Mouse (Mus musculus) hindbrain, embryonic 11.5 days (tissue): ENCODE measurements around the gene Ubp1. TPM values are rescaled to one million over a fixed set of nuclear protein-coding genes. Genes with fewer than 3 reads are reported as not detected.

ENCODE experiments used
- ATAC-seq: fragments of 200-750 bp; cut with Nextera tagmentation; 2 replicates; pipeline ENCODE4 v1.8.0; 2017; ENCODE audit warnings: mild to moderate bottlenecking, moderate TSS enrichment, moderate library complexity; ENCODE audit not compliant: low FRiP score
- DNase-seq: peaks from one replicate; pipeline ENCODE4 v3.0.0-alpha.2; 2015; ENCODE audit warnings: low spot score
- H3K27ac ChIP-seq: fragments of 300-500 bp; sonication (generic); 2 replicates; pipeline ENCODE4 v1.5.1; 2014; ENCODE audit warnings: mild to moderate bottlenecking, low read depth, low read length
- H3K27me3 ChIP-seq: fragments of 300-500 bp; sonication (generic); 2 replicates; pipeline ENCODE4 v1.6.1; 2014; ENCODE audit warnings: mild to moderate bottlenecking, low read length, moderate library complexity, mixed read lengths; ENCODE audit not compliant: control insufficient read depth, insufficient read depth
- H3K36me3 ChIP-seq: fragments of 300-500 bp; sonication (generic); 2 replicates; pipeline ENCODE4 v1.6.1; 2014; ENCODE audit warnings: mild to moderate bottlenecking, low read length, moderate library complexity, mixed read lengths; ENCODE audit not compliant: control insufficient read depth, insufficient read depth
- H3K4me1 ChIP-seq: fragments of 300-500 bp; sonication (generic); replicated peaks from 2 replicates; pipeline ENCODE4 v1.6.1; 2014; ENCODE audit warnings: low read length, mixed read lengths; ENCODE audit not compliant: control insufficient read depth, insufficient read depth
- H3K4me2 ChIP-seq: fragments of 300-500 bp; sonication (generic); replicated peaks from 2 replicates; pipeline ENCODE4 v1.6.1; 2014; ENCODE audit warnings: mild to moderate bottlenecking, low read depth, low read length
- H3K4me3 ChIP-seq: fragments of 300-500 bp; sonication (generic); 2 replicates; pipeline ENCODE4 v1.5.1; 2014; ENCODE audit warnings: low read depth, low read length
- H3K9ac ChIP-seq: fragments of 300-500 bp; sonication (generic); 2 replicates; pipeline ENCODE4 v1.6.1; 2014; ENCODE audit warnings: low read depth, low read length
- H3K9me3 ChIP-seq: fragments of 300-500 bp; sonication (generic); 2 replicates; pipeline ENCODE4 v1.6.1; 2016; ENCODE audit warnings: low read length; ENCODE audit not compliant: control insufficient read depth
- whole genome bisulfite sequencing: fragments of 180-500 bp; shearing (Covaris S2); extraction: QIAGEN DNeasy Blood & Tissue Kit; methylation state at CpG from one replicate; pipeline ENCODE4 v1.1.7; 2014; 5-methylcytosine and 5-hydroxymethylcytosine counted together
- polyA plus RNA-seq: library from polyadenylated mRNA; unstranded; fragments of >200 nt; fragmentation: Nextera tagmentation; extraction: Ambion mirVana; gene quantifications from 2 replicates; pipeline ENCODE4 v1.2.1, GENCODE M21; 2014

The Ubp1 gene
- polyA plus RNA-seq, 1 experiment from 2014 or later = 47.0 TPM

DNA sequence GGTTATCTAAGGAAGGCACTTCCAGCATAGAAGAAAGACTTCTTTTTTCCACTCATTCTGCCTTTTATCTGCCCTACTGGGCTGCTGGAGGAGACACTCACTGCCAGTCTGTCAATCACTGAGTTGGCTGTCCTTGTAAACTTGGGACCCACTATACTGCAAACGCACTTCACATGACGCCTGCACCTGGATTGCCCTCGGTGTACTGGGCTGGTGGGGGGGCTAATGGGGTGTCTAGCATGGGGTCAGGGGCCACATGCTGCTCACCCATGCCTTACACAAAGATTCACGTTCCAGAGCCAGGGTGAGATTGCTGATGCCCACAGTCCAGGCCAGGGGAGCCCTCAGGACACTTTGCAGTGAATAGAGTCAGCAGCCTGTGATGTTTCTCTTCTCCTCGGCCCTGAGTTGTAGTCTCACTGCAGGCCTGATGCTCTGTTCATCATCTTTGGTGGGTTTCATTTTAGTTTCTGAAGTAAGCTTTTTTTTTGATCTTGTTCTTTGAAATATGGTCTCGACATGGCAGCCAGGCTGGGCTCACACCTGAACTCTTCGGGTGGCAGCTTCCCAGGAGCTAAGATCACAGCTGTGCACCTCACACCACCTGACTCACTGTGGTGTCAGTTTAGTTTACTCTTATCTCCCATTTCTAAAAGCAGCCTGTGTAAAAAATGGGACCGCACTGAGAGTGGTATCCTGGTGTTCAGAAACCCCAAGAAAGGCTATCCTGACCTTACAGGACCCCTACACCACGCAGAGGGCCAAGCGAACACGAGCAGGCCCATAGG is 52.3 kb downstream of the Ubp1 start:
- 0 out of 2 replicates have a peak overlapping the region, but pooled peaks have one; percentile 1 for H3K9ac ChIP-seq
- ATAC-seq (no peak), DNase-seq (no peak)
- no peaks in the 10 kb centered on the region for H3K27me3 ChIP-seq
- H3K9me3 ChIP-seq = no peaks in the 10 kb centered on the region
- H3K4me2 ChIP-seq = no peak overlapping the region
- 86% methylated on average over 11 of the region's 11 CpGs for WGBS
- H3K4me3 ChIP-seq = no peak overlapping the region
- H3K4me1 ChIP-seq = no peaks in the 10 kb centered on the region
- no peaks in the 10 kb centered on the region for H3K36me3 ChIP-seq
- no peak overlapping the region for H3K27ac ChIP-seq

DNA sequence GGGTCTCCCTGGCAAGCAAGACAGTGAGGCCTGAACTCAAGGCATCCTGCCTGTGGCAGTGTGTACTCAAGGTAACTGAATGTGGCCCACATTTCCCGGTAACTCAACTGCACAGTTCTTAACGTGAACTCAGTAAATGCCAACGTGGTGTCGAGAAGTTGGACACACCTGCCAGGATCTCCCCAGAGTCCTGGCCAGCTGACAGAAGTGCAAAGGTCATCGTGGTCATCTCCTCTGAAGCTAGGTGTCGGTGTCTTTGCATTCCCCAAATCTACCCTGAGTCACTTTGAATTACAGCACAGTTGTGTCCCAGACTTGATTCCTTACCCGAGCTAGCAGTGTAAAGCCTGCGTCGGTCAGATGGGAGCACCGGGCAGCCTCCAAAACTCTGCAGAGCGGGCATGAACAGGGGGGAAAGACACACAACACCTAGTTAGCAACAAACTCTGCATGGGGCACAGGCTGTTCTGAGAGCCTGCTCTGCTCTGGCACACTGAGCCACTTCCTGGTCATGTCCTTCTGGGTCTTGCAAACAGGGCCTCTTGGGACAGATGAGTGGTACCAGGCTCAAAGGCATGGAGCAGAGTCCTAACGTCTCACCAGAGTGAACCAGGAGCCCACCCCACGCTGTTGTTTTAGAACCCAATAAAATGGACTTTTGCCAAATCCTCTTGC is 54.3 kb downstream of the Ubp1 start:
- no peak for ATAC-seq
- WGBS = 89% methylated on average over 13 of the region's 13 CpGs

DNA sequence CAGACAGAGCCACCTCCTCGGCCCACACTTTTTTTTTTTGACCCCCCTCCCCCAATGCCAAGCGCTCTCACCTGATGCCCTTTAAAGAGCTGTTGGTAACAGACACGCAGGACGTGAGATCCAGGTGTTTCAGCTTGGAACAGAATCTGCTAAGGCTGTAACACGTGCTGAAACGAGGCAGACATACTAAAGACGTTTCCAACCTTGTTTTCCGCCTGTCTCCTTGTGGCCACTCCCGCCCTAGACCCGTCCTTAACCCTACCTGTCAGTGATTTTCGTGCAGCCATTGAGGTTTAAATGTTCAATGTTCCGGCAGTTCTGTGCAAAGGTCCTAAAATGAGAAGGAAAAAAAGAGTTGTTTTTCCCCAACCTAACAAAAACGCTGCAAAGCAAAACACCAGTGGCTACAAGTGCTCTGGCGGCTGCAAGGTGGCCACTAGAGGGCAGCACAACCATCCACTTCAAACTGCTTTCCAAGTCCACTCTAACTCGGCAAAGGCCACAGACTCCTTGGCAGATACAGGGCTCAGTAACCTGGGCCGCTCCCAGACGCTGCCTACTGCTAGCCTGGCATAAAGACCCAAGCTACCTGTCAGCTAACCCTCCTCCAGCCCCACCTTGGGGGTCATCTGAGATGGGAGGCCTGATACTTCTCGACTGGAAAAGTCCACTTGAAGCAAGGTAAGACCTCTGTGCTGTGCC is 60.0 kb downstream of the Ubp1 start:
- Histone ChIP-seq H3K27me3 (no peaks in the 10 kb centered on the region), H3K27ac (no peak overlapping the region), H3K9ac (no peak overlapping the region), H3K4me3 (no peak overlapping the region), H3K36me3 (no peaks in the 10 kb centered on the region), H3K9me3 (no peaks in the 10 kb centered on the region), H3K4me2 (no peak overlapping the region), H3K4me1 (no peaks in the 10 kb centered on the region)
- DNase-seq (peak; percentile 92), ATAC-seq (peak; percentile 71)
- WGBS = 36% methylated on average over 18 of the region's 18 CpGs

More for the DNA sequence above, 54.3 kb downstream of the Ubp1 start:
- Histone ChIP-seq H3K27me3 (no peaks in the 10 kb centered on the region), H3K9ac (no peak overlapping the region), H3K27ac (no peak overlapping the region), H3K4me3 (no peak overlapping the region), H3K36me3 (no peaks in the 10 kb centered on the region), H3K9me3 (no peaks in the 10 kb centered on the region), H3K4me2 (no peak overlapping the region), H3K4me1 (no peaks in the 10 kb centered on the region)
- no peak for DNase-seq

DNA sequence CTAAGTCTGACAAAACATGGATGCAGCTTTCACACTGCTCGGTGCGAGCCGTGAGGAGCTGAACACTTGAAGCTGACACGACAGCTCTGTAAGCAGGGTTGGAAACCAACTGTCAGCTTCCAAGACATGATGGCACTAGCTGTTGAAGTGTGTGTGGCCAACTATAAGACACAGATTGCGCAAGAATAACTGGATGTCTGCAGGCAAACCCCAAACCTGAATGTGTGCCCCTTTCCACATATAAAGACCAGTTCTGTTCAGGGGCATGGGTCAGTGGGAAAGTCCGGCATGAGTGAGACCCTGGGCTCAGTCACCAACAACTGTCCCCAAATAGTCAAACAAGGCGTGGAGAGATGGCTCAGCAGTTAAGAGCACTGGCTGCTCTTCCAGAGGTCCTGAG is 62.1 kb downstream of the Ubp1 start:
- no peak overlapping the region for H3K9ac ChIP-seq
- DNase-seq (no peak), ATAC-seq (no peak)
- no peak overlapping the region for H3K4me3 ChIP-seq
- H3K4me1 ChIP-seq = no peaks in the 10 kb centered on the region
- H3K9me3 ChIP-seq = no peaks in the 10 kb centered on the region
- 90% methylated on average over 7 of the region's 7 CpGs for WGBS
- no peak overlapping the region for H3K27ac ChIP-seq
- no peak overlapping the region for H3K4me2 ChIP-seq
- H3K27me3 ChIP-seq = no peaks in the 10 kb centered on the region
- H3K36me3 ChIP-seq = no peaks in the 10 kb centered on the region

DNA sequence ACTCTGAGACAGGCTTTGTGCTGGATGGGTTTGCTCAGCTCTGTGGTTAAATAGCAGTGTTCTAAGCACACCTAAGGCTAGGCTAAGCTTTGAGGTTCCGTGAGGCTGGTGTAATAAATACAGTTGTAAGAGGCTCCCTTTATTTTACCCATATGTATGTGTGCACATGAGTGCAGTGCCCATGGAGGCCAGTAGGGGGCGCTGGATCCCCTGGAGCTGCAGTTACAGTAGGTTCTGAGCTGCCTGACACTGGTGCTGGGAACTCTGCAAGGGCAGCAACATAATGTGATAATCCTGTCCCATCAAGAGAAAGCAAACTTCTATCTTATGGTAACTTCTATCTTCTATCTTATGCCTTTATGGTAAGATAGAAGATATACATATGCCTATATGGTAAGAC is 67.6 kb downstream of the Ubp1 start:
- Histone ChIP-seq H3K9me3 (no peaks in the 10 kb centered on the region), H3K4me1 (no peaks in the 10 kb centered on the region), H3K27ac (no peak overlapping the region), H3K27me3 (no peaks in the 10 kb centered on the region), H3K4me2 (no peak overlapping the region), H3K36me3 (no peaks in the 10 kb centered on the region), H3K9ac (no peak overlapping the region), H3K4me3 (no peak overlapping the region)
- no peak for ATAC-seq
- 65% methylated on average over 2 of the region's 2 CpGs for WGBS
- no peak for DNase-seq

DNA sequence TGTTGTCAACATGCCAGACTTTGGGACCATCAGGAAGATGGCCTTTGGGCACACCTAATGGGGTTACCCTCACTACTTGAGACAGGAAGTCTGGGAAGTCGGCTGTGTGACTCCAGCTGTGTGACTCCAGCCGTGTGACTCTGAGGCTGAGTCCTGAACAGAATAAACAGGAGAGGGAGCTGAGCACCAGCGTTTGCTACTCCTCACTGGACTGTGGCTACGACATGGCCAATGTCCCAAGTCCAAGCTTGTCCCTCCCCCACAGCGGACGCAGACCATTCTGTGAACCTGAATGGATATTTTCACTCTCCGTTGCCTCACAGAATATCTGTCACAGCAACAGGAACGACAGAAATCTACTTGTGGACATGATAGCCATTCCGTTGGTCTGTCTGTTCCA is 76.1 kb downstream of the Ubp1 start:
- Histone ChIP-seq H3K27ac (no peak overlapping the region), H3K36me3 (no peaks in the 10 kb centered on the region), H3K4me2 (no peak overlapping the region), H3K4me3 (no peak overlapping the region), H3K9ac (no peak overlapping the region), H3K9me3 (no peaks in the 10 kb centered on the region), H3K4me1 (no peaks in the 10 kb centered on the region), H3K27me3 (no peaks in the 10 kb centered on the region)
- 70% methylated on average over 9 of the region's 9 CpGs for WGBS
- ATAC-seq (no peak), DNase-seq (no peak)

DNA sequence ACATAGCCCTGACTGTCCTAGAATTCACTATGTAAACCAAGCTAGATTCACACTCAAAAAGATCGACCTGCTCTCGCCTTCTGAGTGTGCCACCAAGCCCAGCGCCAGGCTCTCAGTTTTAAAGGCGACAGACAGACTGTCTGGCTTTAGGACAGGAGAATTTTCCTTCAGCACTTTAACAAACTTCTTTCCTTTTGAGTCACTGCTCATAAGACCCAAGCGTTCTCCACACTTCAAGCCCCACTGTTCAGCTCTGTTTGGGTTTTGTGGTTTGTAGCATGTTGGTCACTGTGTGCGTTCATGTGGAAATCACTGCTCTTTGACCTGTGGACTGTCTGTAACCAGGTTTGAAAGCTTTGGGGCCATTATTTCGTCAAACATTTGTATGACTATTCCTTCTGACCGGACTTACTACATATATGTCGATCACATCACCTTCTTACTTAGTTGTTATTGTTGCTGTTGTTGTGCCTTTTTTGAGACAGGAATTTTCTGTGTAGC is 77.2 kb downstream of the Ubp1 start:
- Histone ChIP-seq H3K27ac (no peak overlapping the region), H3K4me2 (no peak overlapping the region), H3K4me3 (no peak overlapping the region), H3K9ac (no peak overlapping the region), H3K27me3 (no peaks in the 10 kb centered on the region), H3K36me3 (no peaks in the 10 kb centered on the region), H3K9me3 (no peaks in the 10 kb centered on the region), H3K4me1 (no peaks in the 10 kb centered on the region)
- ATAC-seq = no peak
- 88% methylated on average over 9 of the region's 9 CpGs for WGBS
- DNase-seq = no peak

DNA sequence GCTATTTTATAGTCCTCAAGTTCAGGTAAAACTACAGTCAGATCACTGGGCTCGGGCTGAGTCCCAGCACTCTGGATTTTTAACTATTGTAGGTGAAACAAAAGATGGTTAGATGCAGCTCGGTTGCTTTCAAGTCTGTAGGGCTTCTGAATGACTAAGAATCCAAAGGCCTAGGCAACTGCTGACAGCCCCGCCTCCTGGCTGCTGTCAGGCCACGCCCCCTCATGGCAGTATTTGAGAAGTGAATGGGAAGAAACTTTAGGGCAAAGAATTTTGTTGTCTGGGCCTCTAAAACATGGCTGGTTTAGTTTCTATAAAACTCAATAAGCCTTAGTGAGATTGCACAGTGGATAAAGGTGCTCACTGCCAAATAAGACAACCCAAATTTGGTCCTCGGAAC is 78.8 kb downstream of the Ubp1 start:
- DNase-seq (peak; percentile 30), ATAC-seq (no peak)
- Histone ChIP-seq H3K4me1 (no peaks in the 10 kb centered on the region), H3K9me3 (no peaks in the 10 kb centered on the region), H3K4me3 (no peak overlapping the region), H3K27me3 (no peaks in the 10 kb centered on the region), H3K36me3 (no peaks in the 10 kb centered on the region), H3K27ac (no peak overlapping the region), H3K4me2 (no peak overlapping the region), H3K9ac (no peak overlapping the region)
- WGBS = 37% methylated on average over 5 of the region's 5 CpGs
